Mouse (Mus musculus): Measurements from ENCODE around the gene Pqlc2.

Pqlc2 gene

DNA sequence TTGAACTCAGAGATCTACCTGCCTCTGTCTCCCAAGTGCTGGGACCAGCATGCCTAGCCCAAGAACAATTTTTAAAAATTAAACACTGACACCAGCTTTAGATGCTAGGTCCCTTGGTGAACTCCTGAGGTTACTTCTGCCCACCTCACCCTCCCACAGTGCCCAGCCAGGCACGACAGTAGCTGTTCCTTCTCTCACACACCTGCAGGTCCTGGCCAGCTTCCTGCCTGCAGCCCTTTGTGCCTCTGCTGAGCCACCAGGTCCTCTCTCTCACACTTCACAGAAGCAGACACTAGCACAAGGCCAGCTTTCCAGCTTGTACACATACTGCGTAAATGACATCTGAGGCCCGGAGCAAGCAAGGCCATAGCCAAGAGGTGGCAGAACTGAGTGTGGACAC, 5.0 kb downstream of the Pqlc2 start:
- no peak for DNase-seq (ENCODE audit: low read depth, low spot score)

DNA sequence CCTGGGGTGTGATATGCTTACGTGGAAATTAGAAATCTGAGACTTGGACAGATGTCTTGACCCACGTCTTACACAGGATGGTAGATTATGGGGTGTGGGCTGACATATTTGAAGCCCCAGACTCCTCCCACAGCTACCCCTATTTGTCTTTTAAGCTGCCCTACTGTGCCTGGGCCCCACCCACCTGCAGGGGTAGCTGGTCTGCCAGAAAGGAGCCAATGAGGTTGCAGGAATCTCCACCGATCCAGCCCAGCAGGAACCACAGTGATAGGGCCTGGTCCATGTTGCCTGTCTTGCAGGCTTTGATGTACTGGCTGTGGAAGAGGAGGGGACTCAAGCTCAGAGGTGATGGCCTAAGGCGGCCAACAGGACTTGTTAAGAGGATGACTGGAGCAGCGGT, 8.3 kb downstream of the Pqlc2 start:
- no peak for DNase-seq (ENCODE audit: low read depth, low spot score)

DNA sequence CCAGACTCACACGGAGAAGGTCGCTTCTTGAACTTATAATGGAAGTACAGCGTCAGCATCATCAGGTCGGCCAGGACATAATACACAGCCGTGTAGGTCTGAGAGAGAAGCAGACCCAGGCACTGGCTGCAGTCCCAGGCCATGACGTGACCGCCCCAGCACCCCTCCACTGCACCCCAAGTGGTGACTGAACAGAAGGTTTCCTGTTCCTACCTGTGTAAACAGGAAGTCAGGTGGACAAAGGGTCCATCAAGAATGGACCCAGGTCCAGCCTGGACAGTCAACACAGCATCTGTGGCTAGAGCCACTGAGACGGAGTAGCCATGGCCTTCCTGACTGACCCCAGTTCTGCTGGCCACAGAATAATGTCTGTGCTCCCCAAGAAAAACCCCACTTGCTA, 8.7 kb downstream of the Pqlc2 start:
- DNase-seq (ENCODE audit: low read depth, low spot score), result no peak

DNA sequence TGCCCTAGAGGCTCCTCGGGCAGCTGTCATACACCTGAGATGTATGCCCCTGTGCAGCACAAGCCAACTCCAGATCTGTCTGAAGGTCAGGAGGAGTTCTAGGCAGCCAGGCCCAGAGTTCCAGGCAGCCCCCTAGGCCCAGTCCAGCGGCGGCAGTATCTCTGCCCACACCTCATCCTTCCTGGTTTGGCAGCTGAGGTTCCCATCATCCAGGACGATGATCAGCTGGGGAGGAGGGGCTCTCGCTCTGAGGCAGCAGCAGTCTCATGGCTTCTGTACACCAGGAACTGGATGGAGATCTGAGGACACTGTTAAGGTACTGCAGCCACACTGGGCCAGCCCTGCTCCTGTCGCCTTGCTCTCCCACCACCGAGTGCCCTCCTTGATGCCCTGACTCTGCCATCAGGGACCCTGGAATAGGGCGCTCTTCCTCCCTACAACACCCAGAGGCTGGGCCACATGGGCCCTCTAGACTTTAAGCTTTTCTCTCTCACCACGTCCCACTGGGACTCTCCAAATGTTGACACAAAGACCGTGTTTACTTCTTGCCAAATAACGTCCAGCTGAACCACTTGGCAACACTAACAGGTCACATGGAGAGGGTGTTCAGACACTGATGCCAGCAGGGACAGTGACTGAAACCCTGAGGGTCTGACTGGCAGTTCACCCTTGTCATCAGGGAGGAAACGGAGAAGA, 11.7 kb downstream of the Pqlc2 start:
- DNase-seq (ENCODE audit: low read depth, low spot score), result no peak

DNA sequence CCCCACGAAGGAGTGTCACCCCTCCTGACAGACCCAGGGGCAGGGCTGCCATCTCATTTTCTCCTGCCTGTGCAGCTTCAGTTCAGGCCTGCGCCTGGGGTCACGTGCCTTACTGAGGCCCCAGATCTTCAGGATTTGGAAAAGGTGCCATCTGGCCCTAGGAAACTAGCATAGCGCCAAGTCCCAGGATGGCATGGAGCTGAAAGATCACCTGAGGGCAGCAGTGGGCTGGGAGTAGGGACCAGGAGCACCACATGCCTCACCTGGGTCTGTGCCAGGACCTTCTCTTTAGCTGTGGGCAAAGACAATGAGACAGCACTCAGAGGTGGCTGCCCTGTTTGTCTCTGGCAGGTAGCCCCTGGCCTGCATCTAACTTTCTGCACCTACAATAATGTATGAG, 12.9 kb downstream of the Pqlc2 start:
- no peak for DNase-seq (ENCODE audit: low read depth, low spot score)

DNA sequence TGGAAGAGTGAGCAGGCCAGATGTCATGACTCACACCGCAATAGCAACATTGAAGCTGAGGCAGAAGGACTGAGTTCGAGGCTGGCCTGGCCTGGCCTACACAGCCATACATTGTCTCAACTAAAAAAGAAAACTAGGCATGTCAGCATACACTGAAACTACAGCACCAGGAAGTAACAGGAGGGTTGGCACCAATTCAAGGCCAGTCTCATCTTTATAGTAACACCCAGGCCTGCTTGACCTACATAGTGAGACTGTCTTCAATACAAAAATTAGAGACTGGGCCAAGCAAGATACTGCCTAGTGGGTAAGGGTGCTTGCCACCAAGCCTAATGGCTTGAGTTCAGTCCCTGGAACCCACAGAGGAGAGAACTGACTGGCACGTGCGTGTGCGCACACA, 18.5 kb downstream of the Pqlc2 start:
- no peak for DNase-seq (ENCODE audit: low read depth, low spot score)

DNA sequence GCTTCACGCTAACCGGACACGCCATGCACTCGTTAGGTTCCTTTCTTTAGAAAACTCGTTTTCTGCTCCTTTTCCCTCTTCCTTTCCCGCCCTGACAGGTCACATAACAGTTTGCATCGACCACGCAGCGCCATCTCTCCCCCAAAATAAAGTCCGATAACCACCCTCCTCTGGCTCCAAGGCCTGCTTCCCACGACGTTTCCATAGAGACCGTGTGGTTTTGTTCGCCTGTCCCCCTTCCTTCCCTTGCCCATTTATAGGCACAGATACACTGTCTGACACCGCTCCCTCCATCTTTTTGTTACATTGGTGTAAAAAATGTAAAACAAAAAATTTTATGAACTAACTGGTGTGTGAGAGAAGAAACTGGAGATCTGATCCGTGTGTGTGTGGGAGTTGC, 19.4 kb downstream of the Pqlc2 start:
- no peak for DNase-seq (ENCODE audit: low read depth, low spot score)

DNA sequence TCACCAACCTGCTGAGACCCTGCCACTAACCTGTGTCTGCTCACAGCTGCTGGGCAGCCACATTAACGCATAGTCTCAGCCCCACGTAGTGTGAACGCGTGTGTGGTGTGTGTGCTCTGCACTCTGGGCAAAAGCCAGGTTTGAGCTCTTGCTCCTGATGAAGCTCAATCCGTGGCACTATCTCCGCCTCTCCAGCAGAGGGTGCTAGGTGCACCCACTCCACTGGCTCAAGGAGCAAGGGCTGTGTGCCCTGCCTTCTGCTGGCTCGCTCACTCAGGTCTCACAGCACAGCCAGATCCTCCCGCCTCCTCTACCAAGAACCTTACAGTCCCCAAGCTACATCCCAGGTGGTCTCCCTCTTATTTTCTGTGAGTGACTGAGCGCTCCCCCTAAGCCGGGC, 21.5 kb downstream of the Pqlc2 start:
- DNase-seq (ENCODE audit: low read depth, low spot score), result peak; percentile 67

DNA sequence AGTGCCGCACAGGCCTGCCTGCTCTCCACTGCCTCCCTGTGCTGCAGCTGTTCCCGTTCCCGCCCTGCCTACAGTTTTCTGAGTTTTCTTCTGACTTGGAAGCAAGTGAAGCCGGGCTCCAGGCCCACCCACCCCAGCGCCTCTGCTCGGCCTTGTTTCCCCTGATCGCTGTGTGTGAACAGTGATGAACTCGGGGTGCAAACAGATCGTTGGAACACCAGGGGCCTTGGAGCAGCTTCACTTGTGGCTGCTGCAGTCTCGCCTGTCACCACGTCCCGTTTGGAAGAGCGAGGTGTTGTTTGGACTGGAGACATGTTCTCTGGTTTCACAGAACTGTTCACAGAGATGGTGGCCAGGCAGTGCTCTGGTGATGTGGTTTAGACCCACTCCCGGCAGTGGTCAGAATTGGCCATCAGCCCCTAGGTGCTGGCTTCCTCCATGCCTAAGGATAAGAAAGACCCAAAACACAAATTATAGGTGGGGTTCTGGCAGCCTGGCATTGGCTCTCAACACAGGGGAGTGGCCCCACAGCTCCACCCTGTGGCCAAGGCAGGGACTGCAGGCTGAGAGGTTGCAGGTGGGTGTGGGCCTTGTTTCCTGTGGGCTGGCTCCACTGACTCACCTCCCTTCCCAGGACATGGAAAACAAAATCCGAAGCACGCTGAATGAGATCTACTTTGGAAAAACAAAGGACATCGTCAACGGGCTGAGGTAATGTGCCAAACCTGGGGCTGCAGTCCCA, 23.2 kb downstream of the Pqlc2 start:
- peak; percentile 74 for DNase-seq (ENCODE audit: low read depth, low spot score)

DNA sequence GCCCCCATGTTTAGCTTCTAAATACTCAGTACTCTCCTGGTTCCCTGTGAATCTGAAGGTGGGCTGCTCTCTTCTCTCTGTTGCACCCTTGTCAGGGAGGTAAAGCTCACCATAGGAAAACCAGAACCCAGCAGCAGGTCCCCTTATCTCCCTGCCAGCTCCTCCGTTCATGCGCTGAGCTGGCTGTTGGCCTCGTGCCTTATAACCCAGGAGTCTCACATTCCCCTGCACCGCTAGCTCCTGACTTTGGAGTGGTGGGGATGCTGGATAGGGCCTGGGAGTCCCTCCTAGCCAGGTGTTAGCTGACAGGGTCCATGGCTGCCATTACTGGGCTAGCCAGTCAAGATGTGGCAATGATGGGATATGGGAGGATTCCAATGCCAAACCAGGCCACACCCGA, 24.3 kb downstream of the Pqlc2 start:
- DNase-seq (ENCODE audit: low read depth, low spot score), result no peak

DNA sequence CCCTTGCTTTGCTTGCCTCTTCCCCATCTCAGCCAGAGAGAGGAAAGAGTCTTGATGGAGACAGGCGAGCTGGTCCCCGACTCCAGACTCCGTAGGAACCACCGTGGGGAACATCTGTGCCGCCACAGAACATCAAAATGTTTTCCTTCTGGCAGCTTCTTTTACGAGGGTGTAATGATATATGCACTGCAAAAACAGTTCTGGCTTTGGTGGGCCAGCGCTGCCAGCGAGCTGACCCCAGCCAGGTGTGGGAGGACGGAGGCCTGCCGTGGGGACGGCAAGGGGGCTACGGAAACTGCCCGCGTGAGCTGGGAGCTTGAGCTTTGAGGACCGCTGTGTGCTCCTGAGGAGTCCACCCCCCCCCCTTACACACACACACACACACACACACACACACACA, 25.6 kb downstream of the Pqlc2 start:
- no peak for DNase-seq (ENCODE audit: low read depth, low spot score)

DNA sequence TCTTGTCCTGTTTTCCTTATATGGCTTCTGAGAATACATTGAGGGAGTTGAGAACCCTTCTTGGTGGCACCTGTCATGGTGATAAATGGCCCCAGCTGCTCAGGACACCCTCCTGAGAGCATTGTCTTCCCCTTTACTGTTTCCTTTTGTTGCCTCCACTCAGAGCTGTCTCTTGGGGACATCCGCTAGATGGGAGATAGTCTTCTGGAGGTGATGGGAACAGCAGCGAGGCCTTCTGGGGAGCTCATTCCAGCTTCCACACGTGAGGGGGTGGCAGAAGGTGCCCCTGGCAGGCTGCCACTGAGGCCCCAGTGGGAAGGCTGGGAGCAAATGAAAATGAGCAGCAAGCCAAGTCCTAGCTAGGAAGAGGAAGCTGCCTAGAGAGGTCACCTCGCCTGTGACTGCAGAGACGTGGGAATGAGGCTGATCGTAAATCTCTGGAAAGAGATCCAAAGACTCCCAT, 27.5 kb downstream of the Pqlc2 start:
- peak; percentile 44 for DNase-seq (ENCODE audit: low read depth, low spot score)

DNA sequence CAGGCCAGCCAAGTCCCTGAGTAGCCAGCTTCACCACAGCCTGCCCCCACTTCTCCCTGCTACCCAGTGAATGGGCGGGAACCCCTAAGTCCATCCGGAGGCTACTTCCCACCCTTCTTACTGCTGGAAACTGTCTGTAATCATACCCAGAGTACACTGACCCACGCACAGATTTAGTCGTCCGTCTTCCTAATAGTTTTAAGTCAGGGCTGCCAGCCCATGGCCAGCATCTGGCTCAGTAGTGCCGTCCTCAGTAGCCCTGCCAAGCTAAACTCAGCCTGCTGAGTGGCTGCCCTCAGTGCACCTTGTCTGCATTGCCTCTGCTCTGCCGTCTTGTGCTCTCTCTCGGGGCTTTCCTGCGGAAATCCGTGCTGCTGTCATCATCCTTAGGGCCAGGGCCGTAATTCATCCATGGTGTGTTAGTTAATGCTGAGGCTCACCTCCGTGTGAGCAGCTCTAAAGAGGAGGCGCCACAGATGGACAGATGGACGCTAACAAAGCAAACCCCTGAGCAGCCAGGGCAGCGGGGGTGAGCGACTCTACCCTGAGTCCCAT, 28.6 kb downstream of the Pqlc2 start:
- peak; percentile 54 for DNase-seq (ENCODE audit: low read depth, low spot score)

DNA sequence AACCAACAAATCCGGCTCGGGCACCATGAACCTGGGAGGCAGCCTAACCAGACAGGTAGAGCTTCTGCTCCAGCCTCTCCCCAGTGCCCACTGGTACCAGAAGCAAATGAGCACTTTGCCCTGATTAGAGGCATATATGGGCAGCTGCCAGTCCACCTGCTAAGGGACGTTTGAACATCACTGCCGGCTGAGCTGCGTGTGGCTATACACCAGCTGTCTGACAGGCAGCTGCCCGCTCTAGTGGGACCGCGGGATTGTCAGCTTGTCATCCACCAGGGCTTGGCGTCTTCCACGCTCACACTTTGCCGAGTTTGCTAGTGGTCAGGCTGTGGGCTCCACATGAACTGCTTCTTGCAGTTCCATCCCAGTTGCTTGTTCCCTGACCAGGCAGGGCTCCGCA, 30.0 kb downstream of the Pqlc2 start:
- no peak for DNase-seq (ENCODE audit: low read depth, low spot score)

DNA sequence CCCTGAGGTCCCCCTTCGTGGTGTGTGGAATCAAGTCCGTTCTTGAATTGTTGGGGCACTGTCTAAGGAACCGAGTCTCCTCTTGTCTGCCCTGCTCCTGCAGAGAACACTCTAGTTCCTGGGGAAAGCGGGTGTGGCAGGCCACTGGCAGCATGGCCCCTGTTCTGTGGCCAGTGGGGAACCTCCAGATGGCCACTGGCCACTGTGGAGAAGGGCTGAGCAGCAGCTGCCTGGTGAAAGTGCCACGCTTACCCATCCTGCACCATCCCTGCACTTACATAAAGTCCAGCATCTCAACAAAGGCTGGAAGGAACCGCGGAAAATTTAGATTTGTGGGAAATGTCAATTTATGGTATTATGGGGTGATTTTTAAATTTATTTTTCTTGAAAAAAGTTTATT, 34.1 kb downstream of the Pqlc2 start:
- no peak for DNase-seq (ENCODE audit: low read depth, low spot score)

DNA sequence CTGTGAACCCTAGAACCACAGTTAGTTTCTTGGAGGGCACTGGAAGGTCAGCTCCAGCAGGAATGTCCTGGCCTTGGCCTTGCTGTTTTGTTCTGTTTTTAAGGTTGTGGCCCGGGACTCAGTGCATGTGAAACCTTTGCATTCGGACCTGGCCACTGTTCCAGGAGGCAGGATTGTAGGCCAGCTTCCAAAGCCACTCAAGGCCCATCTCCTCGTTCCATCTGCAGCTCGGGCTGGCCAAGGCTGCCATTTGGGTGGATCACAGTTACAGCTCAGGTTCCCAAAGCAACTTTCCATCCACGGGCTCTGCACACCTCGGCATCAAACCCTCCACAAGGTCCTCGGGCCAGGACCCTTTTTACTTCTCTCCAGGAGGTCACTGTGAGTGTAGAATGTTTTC, 35.9 kb downstream of the Pqlc2 start:
- no peak for DNase-seq (ENCODE audit: low read depth, low spot score)

DNA sequence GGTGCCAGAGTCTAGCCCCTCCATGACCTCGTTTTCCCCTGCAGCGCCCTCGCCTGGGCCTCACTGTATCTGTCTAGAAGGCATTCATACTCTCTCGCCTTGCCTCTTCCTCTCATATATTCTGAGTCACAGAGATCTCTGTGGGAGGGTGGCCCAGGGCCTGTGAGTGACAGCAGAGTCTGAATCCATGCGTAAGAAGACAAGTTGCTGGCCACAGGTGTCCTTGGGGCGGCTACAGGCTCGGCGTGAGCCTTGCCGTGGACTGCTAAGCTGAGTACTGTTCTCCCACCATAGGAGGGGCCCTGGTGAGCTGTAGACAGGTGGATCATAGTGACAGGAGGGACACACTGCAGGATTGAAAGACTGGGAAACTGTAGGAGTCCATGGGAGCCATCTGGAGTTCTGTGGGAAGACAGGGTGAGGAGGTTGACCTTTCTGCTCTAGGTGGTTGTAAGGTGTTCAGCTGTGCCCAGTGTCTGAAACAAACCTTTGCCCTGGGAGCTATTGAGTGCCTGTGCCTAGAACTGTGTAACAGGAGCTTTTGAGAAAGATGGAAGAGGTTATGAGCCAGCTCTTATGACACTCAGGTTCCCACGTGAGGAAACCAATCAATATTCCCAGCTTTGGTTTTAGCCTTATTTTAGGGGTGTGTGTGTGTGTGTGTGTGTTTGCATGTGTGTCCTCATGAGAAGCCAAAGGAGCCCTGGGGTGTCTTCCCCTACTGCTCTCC, 37.4 kb downstream of the Pqlc2 start:
- DNase-seq (ENCODE audit: low read depth, low spot score), result no peak

DNA sequence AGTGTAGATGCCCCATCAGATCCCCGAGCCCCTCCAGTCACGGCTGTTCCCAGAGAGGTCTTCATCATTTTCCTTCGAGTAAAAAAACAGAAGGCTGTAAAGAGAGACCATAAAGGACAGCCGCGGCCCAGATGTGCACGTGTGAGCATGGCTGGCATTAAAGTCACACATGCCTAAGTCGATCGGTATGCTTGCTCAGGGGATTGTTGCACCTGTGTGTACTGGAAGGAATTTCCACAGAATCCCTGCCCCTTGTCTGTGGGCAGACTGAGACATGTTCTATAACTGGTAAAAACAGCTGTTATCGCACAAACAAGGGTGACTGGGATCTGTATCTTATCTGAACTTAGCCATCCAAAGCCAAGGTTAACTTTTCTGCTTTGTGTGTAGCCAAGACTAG, 38.9 kb downstream of the Pqlc2 start:
- DNase-seq (ENCODE audit: low read depth, low spot score), result no peak

DNA sequence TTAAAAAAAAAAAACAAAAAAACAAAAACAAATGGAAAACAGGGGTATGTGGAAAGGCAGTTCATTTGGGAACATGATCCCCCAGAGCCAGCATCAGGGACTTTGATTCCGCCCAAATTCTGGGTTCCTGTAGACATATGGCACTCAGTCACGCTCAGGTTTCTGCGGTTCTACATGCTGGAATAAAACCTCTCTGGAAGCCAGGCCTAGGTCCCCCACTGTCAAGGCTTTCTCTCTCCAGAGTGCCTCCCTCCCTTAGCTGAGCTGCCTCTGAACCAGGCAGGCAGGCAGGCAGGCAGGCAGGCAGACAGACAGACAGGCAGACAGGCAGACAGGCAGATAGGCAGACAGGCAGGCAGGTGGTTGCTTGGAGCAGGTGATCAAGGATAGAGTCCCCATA, 40.3 kb downstream of the Pqlc2 start:
- no peak for DNase-seq (ENCODE audit: low read depth, low spot score)

DNA sequence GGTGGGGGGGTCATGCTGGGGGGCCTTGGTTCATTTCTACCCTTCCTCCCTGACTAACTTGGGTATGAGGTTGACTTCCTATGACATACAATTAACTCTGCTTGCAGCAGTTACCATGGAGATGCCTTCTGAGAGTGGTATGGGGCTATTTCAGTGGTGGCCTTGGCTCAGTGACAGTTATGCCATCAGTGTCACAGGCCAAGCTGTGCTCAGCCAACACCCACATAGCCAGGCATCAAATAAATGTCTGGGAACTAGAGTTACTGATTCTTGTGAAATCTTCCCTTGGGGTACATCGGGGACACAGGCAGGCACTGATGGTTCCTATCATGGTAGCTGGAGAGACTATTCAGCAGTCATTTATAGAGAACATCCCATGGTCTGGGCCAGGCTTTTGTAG, 42.3 kb downstream of the Pqlc2 start:
- no peak for DNase-seq (ENCODE audit: low read depth, low spot score)

DNA sequence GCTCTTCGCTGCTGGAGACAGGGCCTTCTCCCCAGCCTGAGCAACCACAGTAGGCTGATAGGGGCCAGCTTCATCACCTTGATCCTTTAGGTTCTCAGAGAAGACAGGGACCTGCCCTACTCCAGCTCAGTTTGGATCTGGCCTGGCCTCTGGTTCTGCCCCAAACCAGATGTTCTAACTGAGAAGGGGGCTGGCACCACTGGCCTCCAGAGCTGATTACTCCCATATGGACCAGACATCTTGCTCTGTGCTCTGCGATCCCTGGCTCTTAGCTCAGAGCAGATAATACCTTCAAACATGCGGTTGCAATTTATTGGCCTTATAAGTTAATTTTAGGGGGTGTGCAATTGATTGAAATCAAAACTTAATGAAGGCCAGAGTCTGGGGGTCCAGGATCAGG, 43.2 kb downstream of the Pqlc2 start:
- no peak for DNase-seq (ENCODE audit: low read depth, low spot score)

DNA sequence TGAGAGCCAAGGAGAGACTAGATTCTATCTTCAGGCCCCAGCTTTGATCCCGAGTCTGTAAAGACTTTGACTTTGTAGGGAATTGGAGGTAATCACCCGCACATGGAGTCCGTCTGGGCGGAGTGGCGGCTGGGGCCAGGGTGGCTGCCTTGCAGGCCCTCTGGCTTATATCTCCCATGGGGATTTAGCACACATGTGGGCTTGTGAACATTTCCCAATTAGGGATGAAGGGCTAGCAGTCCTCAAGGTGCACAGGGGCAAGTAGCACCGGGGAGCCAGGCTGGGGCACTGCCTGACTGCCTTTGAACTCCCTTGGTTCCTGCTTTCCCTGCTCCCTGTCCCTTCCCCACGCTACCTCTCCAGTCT, 44.0 kb downstream of the Pqlc2 start:
- no peak for DNase-seq (ENCODE audit: low read depth, low spot score)

Data from mesoderm, embryonic 11.5 days (tissue).